Mouse (Mus musculus) cerebellum, adult 2 months (tissue): ENCODE data around the gene Arpc5.

ENCODE experiments used
- CTCF ChIP-seq: fragments of 200-500 bp; IDR thresholded peaks from 2 replicates; pipeline ENCODE4 v1.5.1; 2011; ENCODE audit warnings: low read depth, mild to moderate bottlenecking, control low read depth, low read length, moderate library complexity, borderline replicate concordance; ENCODE audit not compliant: insufficient read depth
- POLR2A ChIP-seq: fragments of 200-500 bp; IDR thresholded peaks from 2 replicates; pipeline ENCODE4 v1.6.1; 2011; ENCODE audit warnings: low read length, control low read depth, borderline replicate concordance; ENCODE audit not compliant: insufficient read depth

- TF ChIP-seq POLR2A: no peak
- TF ChIP-seq CTCF: peak; percentile 38; the same call in 1 of the 2 replicates
These were observed 1.6 kb downstream of the Arpc5 start for GRCm38 (mm10) chr1:152767749-152768488.
